Mouse (Mus musculus) kidney, embryonic 16.5 days (tissue): ENCODE results near the gene 1700020L24Rik. TPM values are rescaled to one million over a fixed set of nuclear protein-coding genes. Genes with fewer than 3 reads are reported as not detected.

Experiments used
- ATAC-seq: fragments of 200-750 bp; cut with Nextera tagmentation; 2 replicates; pipeline ENCODE4 v1.8.0; 2017; ENCODE audit warnings: moderate TSS enrichment; ENCODE audit not compliant: low FRiP score, low TSS enrichment
- H3K27ac ChIP-seq: fragments of 300-500 bp; sonication (generic); 2 replicates; pipeline ENCODE4 v1.5.1; 2014; ENCODE audit warnings: low read length
- H3K27me3 ChIP-seq: fragments of 300-500 bp; sonication (generic); 2 replicates; pipeline ENCODE4 v1.6.1; 2014; ENCODE audit warnings: low read length, control low read depth, mixed read lengths; ENCODE audit not compliant: insufficient read depth
- H3K36me3 ChIP-seq: fragments of 300-500 bp; sonication (generic); 2 replicates; pipeline ENCODE4 v1.6.1; 2014; ENCODE audit warnings: low read length, control low read depth, mixed read lengths; ENCODE audit not compliant: insufficient read depth
- H3K4me1 ChIP-seq: fragments of 300-500 bp; sonication (generic); 2 replicates; pipeline ENCODE4 v1.6.1; 2014; ENCODE audit warnings: low read length, control low read depth, mixed read lengths; ENCODE audit not compliant: insufficient read depth
- H3K4me2 ChIP-seq: fragments of 300-500 bp; sonication (generic); replicated peaks from 2 replicates; pipeline ENCODE4 v1.6.1; 2014; ENCODE audit warnings: low read depth, low read length
- H3K4me3 ChIP-seq: fragments of 300-500 bp; sonication (generic); 2 replicates; pipeline ENCODE4 v1.5.1; 2014; ENCODE audit warnings: mild to moderate bottlenecking, low read length
- H3K9ac ChIP-seq: fragments of 300-500 bp; sonication (generic); replicated peaks from 2 replicates; pipeline ENCODE4 v1.6.1; 2014; ENCODE audit warnings: low read length
- H3K9me3 ChIP-seq: fragments of 300-500 bp; sonication (generic); 2 replicates; pipeline ENCODE4 v1.6.1; 2016; ENCODE audit warnings: low read length, control low read depth
- WGBS: fragments of 180-500 bp; shearing (Covaris S2); extraction: QIAGEN DNeasy Blood & Tissue Kit; methylation state at CpG from one replicate; pipeline ENCODE4 v1.1.7; 2014; 5-methylcytosine and 5-hydroxymethylcytosine counted together
- polyA plus RNA-seq: library from polyadenylated mRNA; unstranded; fragments of >200 nt; fragmentation: Nextera tagmentation; extraction: Ambion mirVana; gene quantifications from 2 replicates; pipeline ENCODE4 v1.2.1, GENCODE M21; 2015

The 1700020L24Rik gene
- polyA plus RNA-seq, 1 experiment from 2014 or later, result not detected

DNA sequence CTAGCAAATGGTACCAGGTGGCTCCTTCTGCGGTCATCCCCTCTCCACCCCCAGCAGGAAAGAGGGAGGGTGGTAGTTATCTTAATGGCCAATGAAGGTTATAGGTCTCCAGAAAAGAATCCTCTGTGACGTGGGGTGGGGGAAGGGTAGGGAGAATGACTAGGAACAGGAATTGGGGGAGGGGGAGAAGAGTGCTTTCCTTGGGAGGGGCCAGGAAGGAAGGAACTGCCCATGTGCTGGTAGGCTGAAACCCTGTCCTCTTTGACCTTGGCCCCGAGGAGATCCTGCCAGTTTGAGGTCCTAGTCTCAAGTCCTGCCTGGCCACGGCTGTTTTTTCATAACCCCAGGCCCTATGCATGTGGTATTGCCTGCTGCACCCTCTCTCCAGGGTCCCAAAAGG lies 11.8 kb downstream of the 1700020L24Rik start:
- H3K4me1 ChIP-seq, result peaks cover 29% of the 10 kb centered on the region
- ATAC-seq, result no peak
- H3K4me2 ChIP-seq, result no peak overlapping the region
- H3K9ac ChIP-seq, result no peak overlapping the region
- H3K4me3 ChIP-seq, result no peak overlapping the region
- H3K9me3 ChIP-seq, result no peaks in the 10 kb centered on the region
- H3K27ac ChIP-seq, result peak overlapping the region; percentile 41; the same call in 1 of the 2 replicates
- H3K27me3 ChIP-seq, result peaks cover 14% of the 10 kb centered on the region
- WGBS, result 15% methylated on average over 4 of the region's 4 CpGs
- H3K36me3 ChIP-seq, result no peaks in the 10 kb centered on the region

DNA sequence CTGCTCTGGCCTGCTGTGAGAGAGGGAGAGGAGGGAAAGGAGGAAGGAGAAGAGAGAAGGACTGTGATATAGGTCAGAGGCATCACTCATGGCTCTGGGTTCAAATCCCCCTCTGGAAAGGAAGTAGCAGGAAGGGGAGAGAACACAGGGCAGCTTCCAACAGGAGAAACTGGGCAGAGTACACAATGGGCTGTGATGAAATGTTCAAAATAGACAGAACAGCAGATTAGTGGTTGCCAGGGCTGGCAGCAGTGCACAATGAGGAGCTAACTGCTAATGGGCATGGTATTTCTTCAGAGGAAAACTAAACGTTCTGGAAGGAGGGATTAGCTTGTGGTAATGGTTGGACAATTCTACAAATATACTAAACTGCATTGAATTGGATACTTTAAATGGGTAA lies 13.1 kb downstream of the 1700020L24Rik start:
- peaks cover 29% of the 10 kb centered on the region for H3K4me1 ChIP-seq
- no peaks in the 10 kb centered on the region for H3K36me3 ChIP-seq
- no peak for ATAC-seq
- no peaks in the 10 kb centered on the region for H3K9me3 ChIP-seq
- peaks cover under 1% of the 10 kb centered on the region for H3K27me3 ChIP-seq
- H3K27ac ChIP-seq, result no peak overlapping the region
- no peak overlapping the region for H3K4me3 ChIP-seq
- WGBS, result 56% methylated on average over 1 of the region's 1 CpGs
- H3K4me2 ChIP-seq, result no peak overlapping the region
- H3K9ac ChIP-seq, result no peak overlapping the region

DNA sequence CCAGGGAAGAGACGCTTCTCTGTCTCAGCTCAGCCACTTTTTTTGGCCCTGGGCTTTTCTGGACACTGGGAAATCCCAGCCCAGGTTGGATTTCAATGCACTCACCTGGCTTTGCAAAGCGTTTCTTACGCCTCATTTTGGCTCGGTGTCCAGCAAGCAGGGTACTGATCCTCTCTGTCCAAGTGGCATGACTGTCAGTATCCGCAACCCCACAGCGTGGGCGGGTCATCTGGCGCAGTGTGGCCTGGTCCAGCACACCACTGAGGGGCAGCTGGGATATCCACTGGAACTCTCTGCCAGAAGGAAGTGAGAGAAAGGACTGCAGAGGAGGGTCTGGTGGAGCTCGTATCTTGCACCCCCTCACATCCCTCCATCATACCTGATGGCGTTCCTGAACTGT lies 13.8 kb downstream of the 1700020L24Rik start:
- Histone ChIP-seq H3K9me3 (no peaks in the 10 kb centered on the region), H3K36me3 (no peaks in the 10 kb centered on the region), H3K4me2 (no peak overlapping the region), H3K4me1 (peaks cover 29% of the 10 kb centered on the region), H3K27me3 (no peaks in the 10 kb centered on the region; the same call in 1 of the 2 replicates), H3K4me3 (no peak overlapping the region), H3K9ac (no peak overlapping the region), H3K27ac (no peak overlapping the region)
- WGBS, result 87% methylated on average over 10 of the region's 10 CpGs
- no peak for ATAC-seq

DNA sequence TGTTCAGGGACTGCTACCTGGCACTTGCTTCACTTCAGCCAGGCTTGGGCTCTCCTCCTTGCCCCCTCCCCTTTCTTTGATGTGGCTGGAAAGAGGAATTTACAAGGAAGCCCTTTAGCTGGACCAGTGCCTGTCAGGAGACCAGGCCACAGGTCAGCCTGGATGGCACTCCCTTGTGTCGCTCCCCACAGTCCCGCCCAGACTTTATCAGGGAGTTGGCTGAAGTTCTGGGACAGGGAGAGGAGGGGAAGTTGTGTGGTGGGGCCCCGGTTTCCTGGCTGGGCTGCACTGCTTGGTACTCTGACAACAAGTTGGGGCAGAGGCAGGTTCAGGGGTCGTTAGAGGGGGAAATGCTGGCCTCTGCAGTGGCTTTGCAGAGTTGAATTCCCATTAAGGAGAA lies 17.1 kb downstream of the 1700020L24Rik start:
- WGBS, result 6% methylated on average over 4 of the region's 4 CpGs
- H3K27ac ChIP-seq, result no peak overlapping the region
- H3K9me3 ChIP-seq, result no peaks in the 10 kb centered on the region
- H3K36me3 ChIP-seq, result no peaks in the 10 kb centered on the region
- ATAC-seq, result peak; percentile 31; the same call in 1 of the 2 replicates
- H3K4me1 ChIP-seq, result peaks cover 13% of the 10 kb centered on the region
- no peak overlapping the region for H3K9ac ChIP-seq
- no peaks in the 10 kb centered on the region for H3K27me3 ChIP-seq
- H3K4me3 ChIP-seq, result no peak overlapping the region
- no peak overlapping the region for H3K4me2 ChIP-seq

- H3K27ac ChIP-seq, result no peak overlapping the region
- H3K9me3 ChIP-seq, result no peaks in the 10 kb centered on the region
- no peak overlapping the region for H3K4me3 ChIP-seq
- no peak for ATAC-seq
- 66% methylated on average over 3 of the region's 3 CpGs for WGBS
- H3K4me1 ChIP-seq, result peaks cover 13% of the 10 kb centered on the region
- no peak overlapping the region for H3K9ac ChIP-seq
- H3K27me3 ChIP-seq, result no peaks in the 10 kb centered on the region
- H3K36me3 ChIP-seq, result no peaks in the 10 kb centered on the region
- no peak overlapping the region for H3K4me2 ChIP-seq
These were observed 18.1 kb downstream of the 1700020L24Rik start for GRCm38 (mm10) chr11:83455608-83456007.

DNA sequence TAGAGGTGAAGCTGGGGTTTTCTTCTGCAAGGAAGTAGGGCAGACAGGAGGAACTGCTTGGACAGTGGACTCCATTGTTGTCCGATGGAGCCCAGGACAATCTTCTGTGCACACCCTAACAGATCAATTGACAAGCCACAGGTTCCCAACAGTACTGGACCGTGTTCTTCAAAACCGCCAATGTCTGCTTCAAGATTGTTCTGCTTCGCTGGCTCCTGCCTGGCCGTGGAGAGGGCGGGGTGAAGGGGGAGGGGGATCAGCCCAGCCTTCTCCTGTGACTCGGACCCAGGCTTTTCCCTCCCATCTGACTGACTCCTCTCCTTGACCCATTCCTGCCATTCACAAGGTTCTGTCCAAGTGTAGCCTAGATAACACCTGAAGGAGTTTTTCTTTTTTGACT lies 19.8 kb downstream of the 1700020L24Rik start:
- Histone ChIP-seq H3K4me2 (no peak overlapping the region), H3K9ac (no peak overlapping the region), H3K4me1 (peaks cover 13% of the 10 kb centered on the region), H3K4me3 (no peak overlapping the region), H3K9me3 (no peaks in the 10 kb centered on the region), H3K27me3 (no peaks in the 10 kb centered on the region; the same call in 1 of the 2 replicates), H3K36me3 (no peaks in the 10 kb centered on the region), H3K27ac (no peak overlapping the region)
- no peak for ATAC-seq
- 30% methylated on average over 7 of the region's 7 CpGs for WGBS

- no peaks in the 10 kb centered on the region for H3K9me3 ChIP-seq
- H3K36me3 ChIP-seq, result no peaks in the 10 kb centered on the region
- no peak overlapping the region for H3K9ac ChIP-seq
- no peak overlapping the region for H3K4me3 ChIP-seq
- WGBS, result 49% methylated on average over 9 of the region's 9 CpGs
- no peak overlapping the region for H3K27ac ChIP-seq
- H3K27me3 ChIP-seq, result no peaks in the 10 kb centered on the region; the same call in 1 of the 2 replicates
- H3K4me2 ChIP-seq, result no peak overlapping the region
- no peak for ATAC-seq
- peaks cover 13% of the 10 kb centered on the region for H3K4me1 ChIP-seq
These were observed 20.6 kb downstream of the 1700020L24Rik start for GRCm38 (mm10) chr11:83457912-83458601.

DNA sequence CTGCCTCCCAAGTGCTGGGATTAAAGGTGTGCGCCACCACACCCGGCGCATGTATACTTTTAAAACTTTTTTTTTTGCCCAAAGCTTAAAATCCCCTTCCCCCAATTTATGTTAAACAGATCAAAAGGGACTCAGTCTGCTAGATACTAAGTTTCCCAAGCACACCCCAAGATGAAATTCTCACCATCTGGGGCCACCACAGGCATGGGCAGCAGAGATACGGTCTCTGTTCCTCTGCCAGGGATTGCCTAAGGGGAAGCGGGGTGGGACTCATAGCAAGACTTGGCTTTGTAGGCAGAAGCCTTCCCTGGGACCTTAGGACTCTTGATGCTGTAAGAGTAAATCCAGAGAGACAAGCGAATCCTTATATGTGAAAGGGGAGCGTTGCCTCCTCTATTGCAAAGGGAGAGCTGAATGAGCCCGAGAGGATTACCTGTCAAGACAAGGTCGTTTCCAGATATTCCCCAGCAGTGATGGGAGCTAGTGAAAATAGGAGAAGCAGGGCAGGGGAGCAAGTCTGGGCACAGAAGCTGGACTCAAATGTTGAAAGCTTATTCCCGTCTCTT lies 24.1 kb downstream of the 1700020L24Rik start:
- no peak for ATAC-seq
- no peaks in the 10 kb centered on the region for H3K36me3 ChIP-seq
- no peak overlapping the region for H3K4me3 ChIP-seq
- no peak overlapping the region for H3K4me2 ChIP-seq
- H3K27me3 ChIP-seq, result peaks cover 12% of the 10 kb centered on the region
- H3K4me1 ChIP-seq, result peaks cover 8% of the 10 kb centered on the region
- no peak overlapping the region for H3K27ac ChIP-seq
- no peak overlapping the region for H3K9ac ChIP-seq
- 73% methylated on average over 10 of the region's 10 CpGs for WGBS
- H3K9me3 ChIP-seq, result no peaks in the 10 kb centered on the region

DNA sequence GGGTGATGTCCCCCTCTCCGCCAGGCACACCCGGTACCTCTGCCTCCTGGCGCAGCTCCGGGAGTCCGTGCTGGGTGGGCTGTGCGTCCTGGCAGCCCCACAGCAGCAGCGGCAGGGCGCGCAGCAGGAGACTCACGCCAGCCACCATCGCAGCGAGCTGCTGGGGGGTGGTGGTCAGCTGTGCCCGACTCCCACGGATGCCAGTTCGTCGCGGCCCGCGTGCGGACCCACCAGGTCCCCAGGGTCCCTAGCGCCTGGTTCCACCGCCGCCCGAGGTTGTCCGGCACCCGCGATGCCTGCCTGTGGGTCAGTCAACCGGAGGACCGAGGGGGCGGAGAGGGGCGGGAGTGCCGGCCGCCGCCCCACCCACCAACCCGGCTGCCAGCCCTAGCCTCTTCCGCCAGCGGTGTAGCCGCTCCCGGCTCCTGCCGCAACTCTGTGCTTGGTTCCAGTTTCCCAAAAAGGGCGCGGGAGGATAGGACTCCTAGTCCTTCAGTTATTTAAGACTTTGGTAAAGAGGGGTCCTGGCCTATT lies 25.3 kb downstream of the 1700020L24Rik start, which contains the start of gene Mmp28:
Gene Mmp28 (minus strand): TSS at position 361 of the 534 bp plus-strand sequence.
- WGBS, result under 1% methylated on average over 34 of the region's 42 CpGs
- Histone ChIP-seq H3K4me2 (peak within 1 kb of the TSS; percentile 97), H3K36me3 (no peaks in the 10 kb centered on the region), H3K27ac (no peak within 1 kb of the TSS), H3K4me1 (no peaks in the 10 kb centered on the region), H3K4me3 (peak within 1 kb of the TSS; percentile 68), H3K27me3 (peaks cover 12% of the 10 kb centered on the region), H3K9me3 (no peaks in the 10 kb centered on the region), H3K9ac (peak within 1 kb of the TSS; percentile 70)
- ATAC-seq, result peak; percentile 75

DNA sequence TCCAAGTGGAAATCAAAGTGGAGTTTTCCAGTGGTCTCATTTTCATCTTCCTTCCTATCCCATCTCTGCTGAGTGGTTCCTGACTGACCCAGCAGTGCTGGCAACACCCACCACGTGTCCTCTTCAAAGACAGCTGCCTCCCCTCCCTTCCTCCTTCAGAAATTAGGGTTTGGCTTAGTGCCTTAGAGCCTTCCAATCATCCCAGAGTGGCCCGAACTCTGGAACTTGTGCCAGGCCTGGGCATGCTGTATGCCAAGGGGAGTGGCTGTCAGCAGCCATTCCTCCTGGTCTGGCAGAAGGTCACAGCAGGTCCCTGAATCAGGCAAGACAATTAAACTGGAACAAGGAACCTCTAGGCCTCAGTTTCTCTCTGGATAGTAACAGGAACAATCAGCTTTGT lies 28.5 kb downstream of the 1700020L24Rik start:
- Histone ChIP-seq H3K4me1 (no peaks in the 10 kb centered on the region), H3K4me3 (no peak overlapping the region), H3K36me3 (no peaks in the 10 kb centered on the region), H3K9ac (no peak overlapping the region), H3K27ac (no peak overlapping the region), H3K4me2 (no peak overlapping the region), H3K27me3 (peaks cover 12% of the 10 kb centered on the region), H3K9me3 (no peaks in the 10 kb centered on the region)
- ATAC-seq, result no peak
- 23% methylated on average over 2 of the region's 2 CpGs for WGBS
